Mouse (Mus musculus): Measurements from ENCODE around the gene E2f1.

DNA sequence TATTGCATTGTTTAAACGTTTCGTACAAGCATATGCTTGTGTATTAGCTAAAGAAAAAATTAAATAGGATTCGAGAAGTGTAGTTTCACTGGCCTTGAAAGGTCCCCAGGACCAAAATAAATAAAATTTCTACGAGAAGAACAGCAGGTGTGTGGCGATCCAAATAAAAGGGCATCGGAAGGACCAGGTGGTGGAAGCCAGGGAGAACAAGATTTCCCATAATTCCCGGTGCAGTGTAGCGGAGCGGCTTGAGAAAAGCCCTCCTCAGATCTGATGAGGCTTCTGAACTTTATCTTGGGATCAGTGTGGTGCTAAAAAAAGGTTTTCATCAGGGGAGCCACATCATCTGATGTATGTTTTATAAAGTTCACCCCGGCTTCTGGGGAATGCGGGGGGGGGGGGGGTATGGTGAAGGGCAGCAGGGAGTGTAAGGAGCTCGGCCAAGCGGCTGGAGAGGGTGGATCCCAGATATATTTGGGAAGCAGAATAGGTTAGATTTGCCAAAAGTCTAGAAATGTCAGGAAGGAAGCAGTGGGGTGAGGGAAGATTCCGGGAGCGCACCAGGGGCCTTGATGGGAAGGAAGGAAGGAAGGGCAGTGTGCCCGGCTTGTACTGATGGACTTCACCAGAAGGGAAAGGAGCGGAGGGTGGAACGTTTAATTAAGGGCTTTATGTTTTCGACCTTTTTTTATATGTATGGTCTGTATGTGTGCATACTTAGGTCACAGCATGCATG lies 45.3 kb upstream of the E2f1 start:
- TF ChIP-seq CTCF (IDR thresholded peaks at IDR 0.05; ENCODE audit: low read depth) (no peak), EP300 (IDR thresholded peaks at IDR 0.05; ENCODE audit: low read depth) (no peak)

Measured in liver, postnatal 0 days (tissue).